Mouse (Mus musculus): ENCODE measurements around the gene Gm49450.
"Not testable (repeated sequence)": the region's sequence is repeated elsewhere in the genome, so short reads cannot be mapped to it uniquely, and the experiment has no call there.

Gm49450 gene

GRCm38 (mm10) chr15:98954425-98955253, 1.3 kb upstream of the Gm49450 start:
- DNase-seq: no peak

GRCm38 (mm10) chr15:98952751-98953400, 475 bp downstream of the Gm49450 start:
- DNase-seq: no peak

- DNase-seq: no peak
Measured at GRCm38 (mm10) chr15:98952063-98952455, 1.3 kb downstream of the Gm49450 start.

GRCm38 (mm10) chr15:98951122-98952062, 2.0 kb downstream of the Gm49450 start:
- DNase-seq: not testable (repeated sequence)

GRCm38 (mm10) chr15:98949607-98949892, 3.8 kb downstream of the Gm49450 start:
- DNase-seq: no peak

GRCm38 (mm10) chr15:98948857-98949606, 4.3 kb downstream of the Gm49450 start:
- no peak for DNase-seq

GRCm38 (mm10) chr15:98948382-98948781, 5.0 kb downstream of the Gm49450 start:
- DNase-seq: no peak

GRCm38 (mm10) chr15:98947884-98948283, 5.5 kb downstream of the Gm49450 start:
- no peak for DNase-seq

- DNase-seq: no peak
Measured at GRCm38 (mm10) chr15:98943133-98943532, 10.2 kb downstream of the Gm49450 start.

- DNase-seq: no peak
Measured at GRCm38 (mm10) chr15:98942081-98942480, 11.3 kb downstream of the Gm49450 start.

GRCm38 (mm10) chr15:98941539-98941938, 11.8 kb downstream of the Gm49450 start:
- no peak for DNase-seq

- no peak for DNase-seq
Measured at GRCm38 (mm10) chr15:98940816-98941215, 12.5 kb downstream of the Gm49450 start.

GRCm38 (mm10) chr15:98934217-98934839, 19.0 kb downstream of the Gm49450 start, which contains the start of gene Tuba1b:
TSS of gene Tuba1b (minus strand) at chr15:98934565.
- DNase-seq: peak; percentile 100

- DNase-seq: peak; percentile 99
Measured at GRCm38 (mm10) chr15:98933833-98934216, 19.5 kb downstream of the Gm49450 start.

- peak; percentile 93 for DNase-seq
Measured at GRCm38 (mm10) chr15:98933004-98933671, 20.2 kb downstream of the Gm49450 start.

- no peak for DNase-seq
Measured at GRCm38 (mm10) chr15:98930998-98931397, 22.4 kb downstream of the Gm49450 start.

GRCm38 (mm10) chr15:98930017-98930734, 23.2 kb downstream of the Gm49450 start:
- no peak for DNase-seq

- DNase-seq: peak; percentile 96
Measured at GRCm38 (mm10) chr15:98928598-98929240, 24.6 kb downstream of the Gm49450 start.

GRCm38 (mm10) chr15:98927566-98927965, 25.8 kb downstream of the Gm49450 start:
- no peak for DNase-seq

GRCm38 (mm10) chr15:98924682-98925081, 28.7 kb downstream of the Gm49450 start:
- DNase-seq: no peak

Measured in heart, adult 11 months (tissue).